Mouse (Mus musculus) brain, adult 2 months (tissue): Measurements from ENCODE around the gene Gm20837.
"Not testable (repeated sequence)": the region's sequence is repeated elsewhere in the genome, so short reads cannot be mapped to it uniquely, and the experiment has no call there.

Source experiments
- DNase-seq: peaks from one replicate; pipeline ENCODE4 v3.0.0; 2011; ENCODE audit warnings: low read depth, low spot score

Gene Gm20837

GRCm38 (mm10) chrY:90400948-90401347 lies at the start of gene Gm20837:
Gene Gm20837, plus strand, starts transcription at chrY:90401248.
- DNase-seq, result not testable (repeated sequence)
